Mouse (Mus musculus) small intestine, adult 2 months (tissue): ENCODE results near the gene Zfp740.

ENCODE experiments used
- CTCF ChIP-seq: fragments of 200-500 bp; IDR thresholded peaks from 2 replicates; pipeline ENCODE4 v1.5.1; 2012; ENCODE audit warnings: low read depth, mild to moderate bottlenecking, control low read depth, inconsistent platforms, low read length, moderate library complexity, mixed read lengths; ENCODE audit not compliant: insufficient replicate concordance, insufficient read length; ENCODE audit errors: extremely low read depth
- POLR2A ChIP-seq: fragments of 200-500 bp; IDR thresholded peaks from 2 replicates; pipeline ENCODE4 v1.6.1; 2012; ENCODE audit warnings: low read depth, mild to moderate bottlenecking, control low read depth, inconsistent platforms, low read length, moderate library complexity

GRCm38 (mm10) chr15:102198841-102199240 lies 4.2 kb upstream of the Zfp740 start:
- TF ChIP-seq CTCF (no peak), POLR2A (no peak)
